Mouse (Mus musculus) forebrain, postnatal 0 days (tissue): ENCODE results near the gene Psmc6. TPM values are rescaled to one million over a fixed set of nuclear protein-coding genes. Genes with fewer than 3 reads are reported as not detected.

Experiments
- ATAC-seq: fragments of 200-750 bp; cut with Nextera tagmentation; 2 replicates; pipeline ENCODE4 v1.8.0; 2017; ENCODE audit warnings: mild to moderate bottlenecking, moderate library complexity
- DNase-seq: peaks from one replicate; pipeline ENCODE4 v3.0.0-alpha.2; 2015
- H3K27ac ChIP-seq: fragments of 300-500 bp; sonication (generic); 2 replicates; pipeline ENCODE4 v1.5.1; 2014; ENCODE audit warnings: low read depth, mild to moderate bottlenecking, antibody characterized with exemption, low read length, moderate library complexity, mixed read lengths
- H3K27me3 ChIP-seq: fragments of 300-500 bp; sonication (generic); 2 replicates; pipeline ENCODE4 v1.6.1; 2014; ENCODE audit warnings: mild to moderate bottlenecking, low read length, mixed read lengths; ENCODE audit not compliant: insufficient read depth
- H3K36me3 ChIP-seq: fragments of 300-500 bp; sonication (generic); 2 replicates; pipeline ENCODE4 v1.6.1; 2014; ENCODE audit warnings: mild to moderate bottlenecking, moderate library complexity; ENCODE audit not compliant: insufficient read depth
- H3K4me1 ChIP-seq: fragments of 300-500 bp; sonication (generic); 2 replicates; pipeline ENCODE4 v1.6.1; 2014; ENCODE audit warnings: antibody characterized with exemption; ENCODE audit not compliant: insufficient read depth
- H3K4me2 ChIP-seq: fragments of 300-500 bp; sonication (generic); 2 replicates; pipeline ENCODE4 v1.6.1; 2014; ENCODE audit warnings: low read depth, mild to moderate bottlenecking, moderate library complexity
- H3K4me3 ChIP-seq: fragments of 300-500 bp; sonication (generic); 2 replicates; pipeline ENCODE4 v1.5.1; 2014; ENCODE audit warnings: low read depth, low read length, mixed read lengths
- H3K9ac ChIP-seq: fragments of 300-500 bp; sonication (generic); 2 replicates; pipeline ENCODE4 v1.6.1; 2014; ENCODE audit warnings: mild to moderate bottlenecking
- H3K9me3 ChIP-seq: fragments of 300-500 bp; sonication (generic); 2 replicates; pipeline ENCODE4 v1.6.1; 2016; ENCODE audit warnings: low read length
- CTCF ChIP-seq: sonication (generic); IDR thresholded peaks from 2 replicates; pipeline ENCODE4 v1.5.1; 2016; ENCODE audit warnings: antibody characterized with exemption, control low read depth, low read depth
- WGBS: fragments of 180-500 bp; shearing (Covaris S2); extraction: QIAGEN DNeasy Blood & Tissue Kit; methylation state at CpG from one replicate; pipeline ENCODE4 v1.1.7; 2014; 5-methylcytosine and 5-hydroxymethylcytosine counted together
- polyA plus RNA-seq: library from polyadenylated mRNA; unstranded; fragments of >200 nt; fragmentation: Nextera tagmentation; extraction: Ambion mirVana; gene quantifications from 2 replicates; pipeline ENCODE4 v1.2.1, GENCODE M21; 2015
- total RNA-seq: library from RNA; depleted of rRNA; stranded (reverse); fragments of >200 nt; gene quantifications from 2 replicates; pipeline ENCODE4 v1.2.3, GENCODE M21; 2014

The Psmc6 gene
- total and polyA plus RNA-seq, 2 experiments from 2014 or later: 140 to 156 TPM

DNA sequence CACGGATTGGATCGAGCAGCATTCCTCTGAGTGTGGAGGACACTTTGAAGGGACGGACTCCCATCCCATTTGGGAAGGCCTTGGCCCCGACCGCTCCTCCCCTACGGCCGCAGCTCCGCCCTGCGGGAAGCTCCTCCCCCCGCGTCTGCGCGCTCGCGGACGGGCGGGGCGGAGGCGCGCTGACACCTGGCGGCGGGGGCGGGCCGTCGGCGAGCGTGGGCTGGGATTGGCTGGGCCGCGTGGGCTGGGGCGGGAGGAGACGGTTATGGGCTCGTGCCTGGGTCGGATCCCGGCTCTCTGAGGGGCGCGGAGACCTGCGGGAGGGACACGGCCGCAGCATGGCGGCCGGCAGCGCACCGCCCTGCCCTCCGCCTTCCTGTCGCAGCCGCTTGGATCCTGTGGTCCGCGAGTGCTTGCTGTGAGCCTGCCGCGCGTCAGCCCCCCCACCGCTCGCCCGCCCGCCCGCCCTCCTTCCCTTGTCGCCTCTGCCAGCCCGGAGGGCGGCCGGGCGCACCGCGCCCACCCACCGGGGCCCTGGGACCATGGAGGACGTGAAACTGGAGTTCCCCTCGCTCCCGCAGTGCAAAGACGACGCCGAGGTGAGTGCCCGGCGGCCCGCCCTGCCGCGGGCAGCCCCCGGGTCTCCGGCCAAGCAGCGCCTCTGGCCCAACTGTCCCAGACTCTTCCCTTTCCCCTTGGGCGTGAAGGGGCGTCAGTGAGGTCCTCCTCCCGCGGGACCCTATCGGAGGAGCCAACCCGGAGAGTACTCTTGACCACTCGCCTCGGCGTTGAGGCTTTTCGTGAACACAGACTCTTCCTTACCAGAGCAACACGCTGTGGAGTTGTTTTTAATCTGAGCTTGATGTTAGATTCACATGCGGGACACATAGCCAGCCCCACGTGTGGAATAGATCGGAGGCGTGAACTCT lies 21.6 kb downstream of the Psmc6 start, which contains the start of gene Styx:
TSS of gene Styx (plus strand) at position 163 of the 929 bp plus-strand sequence.
- H3K4me3 ChIP-seq: peak within 1 kb of the TSS; percentile 61
- H3K9me3 ChIP-seq: no peaks in the 10 kb centered on the region
- peak; percentile 98 for ATAC-seq
- 2% methylated on average over 69 of the region's 93 CpGs for WGBS
- peaks cover 20% of the 10 kb centered on the region for H3K36me3 ChIP-seq
- H3K9ac ChIP-seq: peak within 1 kb of the TSS; percentile 62
- no peaks in the 10 kb centered on the region for H3K27me3 ChIP-seq
- peaks cover 5% of the 10 kb centered on the region; the same call in 1 of the 2 replicates for H3K4me1 ChIP-seq
- H3K27ac ChIP-seq: peak within 1 kb of the TSS; percentile 64; the same call in 1 of the 2 replicates
- peak within 1 kb of the TSS; percentile 67 for H3K4me2 ChIP-seq
- no peak for TF ChIP-seq CTCF
- DNase-seq: peak; percentile 94

GRCm38 (mm10) chr14:45364211-45365195 lies 34.9 kb downstream of the Psmc6 start:
- H3K4me1 ChIP-seq: 0 out of 2 replicates have a peak, but pooled peaks cover 3% of the 10 kb centered on the region
- H3K36me3 ChIP-seq: peaks cover 4% of the 10 kb centered on the region
- ATAC-seq (peak; percentile 83), DNase-seq (peak; percentile 60)
- H3K9ac ChIP-seq: no peak overlapping the region
- H3K27ac ChIP-seq: peak overlapping the region; percentile 47; the same call in 1 of the 2 replicates
- H3K9me3 ChIP-seq: 0 out of 2 replicates have a peak, but pooled peaks cover under 1% of the 10 kb centered on the region
- no peak overlapping the region for H3K4me2 ChIP-seq
- 43% methylated on average over 16 of the region's 16 CpGs for WGBS
- TF ChIP-seq CTCF: no peak
- H3K4me3 ChIP-seq: no peak overlapping the region
- H3K27me3 ChIP-seq: no peaks in the 10 kb centered on the region

DNA sequence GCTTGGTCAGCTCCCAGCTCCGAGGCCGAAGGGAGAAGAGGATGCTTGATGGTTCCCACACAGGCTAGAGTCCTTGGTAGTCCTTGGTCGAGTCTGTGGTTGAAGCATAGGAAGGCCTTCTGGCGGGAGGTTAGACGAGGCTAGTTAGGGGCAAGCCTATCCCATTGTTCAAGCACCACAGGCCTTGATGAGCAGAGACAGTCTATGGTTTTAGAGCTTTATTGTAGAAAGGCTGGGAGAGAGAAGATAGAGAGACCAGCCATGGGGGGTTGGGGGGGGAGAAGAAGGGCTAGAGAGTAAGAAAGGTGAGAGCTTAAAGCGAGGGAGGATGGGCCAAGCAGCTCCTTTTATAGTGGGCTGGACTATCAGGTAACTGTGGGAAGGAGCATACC lies 35.6 kb downstream of the Psmc6 start:
- Histone ChIP-seq H3K4me2 (no peak overlapping the region), H3K9me3 (0 out of 2 replicates have a peak, but pooled peaks cover 5% of the 10 kb centered on the region), H3K36me3 (peaks cover 10% of the 10 kb centered on the region), H3K4me3 (no peak overlapping the region), H3K27me3 (no peaks in the 10 kb centered on the region), H3K4me1 (0 out of 2 replicates have a peak, but pooled peaks cover 3% of the 10 kb centered on the region), H3K9ac (no peak overlapping the region), H3K27ac (peak overlapping the region; percentile 47; the same call in 1 of the 2 replicates)
- DNase-seq (no peak), ATAC-seq (no peak)
- WGBS: 71% methylated on average over 6 of the region's 6 CpGs
- TF ChIP-seq CTCF: no peak

- peaks cover 15% of the 10 kb centered on the region for H3K36me3 ChIP-seq
- H3K4me3 ChIP-seq: no peak overlapping the region
- ATAC-seq (no peak), DNase-seq (no peak)
- H3K9me3 ChIP-seq: no peaks in the 10 kb centered on the region
- no peaks in the 10 kb centered on the region for H3K4me1 ChIP-seq
- no peak for TF ChIP-seq CTCF
- no peak overlapping the region for H3K9ac ChIP-seq
- WGBS: 89% methylated on average over 3 of the region's 3 CpGs
- H3K27me3 ChIP-seq: no peaks in the 10 kb centered on the region
- no peak overlapping the region for H3K27ac ChIP-seq
- no peak overlapping the region for H3K4me2 ChIP-seq
Measured at GRCm38 (mm10) chr14:45378771-45379170, 49.2 kb downstream of the Psmc6 start.

- H3K27ac ChIP-seq: no peak overlapping the region
- ATAC-seq (peak; percentile 69), DNase-seq (peak; percentile 8)
- H3K4me1 ChIP-seq: no peaks in the 10 kb centered on the region
- no peaks in the 10 kb centered on the region for H3K27me3 ChIP-seq
- no peak overlapping the region for H3K4me3 ChIP-seq
- peaks cover 15% of the 10 kb centered on the region for H3K36me3 ChIP-seq
- no peaks in the 10 kb centered on the region for H3K9me3 ChIP-seq
- no peak for TF ChIP-seq CTCF
- no peak overlapping the region for H3K9ac ChIP-seq
- no peak overlapping the region for H3K4me2 ChIP-seq
- 62% methylated on average over 6 of the region's 6 CpGs for WGBS
Measured at GRCm38 (mm10) chr14:45380756-45381155, 51.2 kb downstream of the Psmc6 start.

- Histone ChIP-seq H3K4me3 (no peak overlapping the region), H3K9ac (no peak overlapping the region), H3K36me3 (peaks cover 15% of the 10 kb centered on the region), H3K4me2 (no peak overlapping the region), H3K4me1 (peaks cover 5% of the 10 kb centered on the region), H3K9me3 (no peaks in the 10 kb centered on the region), H3K27ac (no peak overlapping the region), H3K27me3 (no peaks in the 10 kb centered on the region)
- WGBS: 83% methylated on average over 4 of the region's 4 CpGs
- TF ChIP-seq CTCF: peak; percentile 25; the same call in 1 of the 2 replicates
- ATAC-seq: no peak
- no peak for DNase-seq
Measured at GRCm38 (mm10) chr14:45382912-45383311, 53.3 kb downstream of the Psmc6 start.
